Mouse (Mus musculus): ENCODE measurements at regions not wholly inside any gene's neighbourhood (a gene's known extent, or its start where the extent isn't known, plus 50 kb on each side); places are given as distances from the start of the nearest gene placed in this dataset.

DNA sequence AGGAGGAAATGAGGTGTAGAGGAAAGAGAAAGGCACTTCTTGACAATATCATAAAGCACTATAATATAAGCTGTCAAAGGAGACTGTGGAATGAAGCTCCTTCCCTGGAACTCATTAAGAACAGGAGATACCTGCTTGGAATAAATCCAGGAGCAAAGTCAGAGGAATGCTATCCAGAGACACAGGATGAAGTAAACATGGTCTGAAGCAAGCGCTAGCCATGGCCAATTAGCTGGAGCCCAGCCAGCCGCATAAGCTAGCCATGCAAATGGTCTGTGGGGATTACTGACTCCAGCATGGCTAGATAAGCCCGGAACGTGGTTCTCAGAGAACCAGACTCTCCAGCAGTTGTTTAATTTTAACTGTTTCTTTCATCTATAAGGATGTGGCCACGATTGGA lies 54.9 kb upstream of the Gpc3 start:
- no peak for ATAC-seq (replicated peaks; ENCODE audit: low FRiP score, low TSS enrichment, poor library complexity, severe bottlenecking)

- 0 out of 2 replicates have a peak, but pooled peaks have one; percentile 44 for ATAC-seq (replicated peaks; ENCODE audit: low FRiP score, low TSS enrichment, poor library complexity, severe bottlenecking)
Observed at GRCm38 (mm10) chrX:52679045-52679444, 65.3 kb upstream of the Gpc3 start.

DNA sequence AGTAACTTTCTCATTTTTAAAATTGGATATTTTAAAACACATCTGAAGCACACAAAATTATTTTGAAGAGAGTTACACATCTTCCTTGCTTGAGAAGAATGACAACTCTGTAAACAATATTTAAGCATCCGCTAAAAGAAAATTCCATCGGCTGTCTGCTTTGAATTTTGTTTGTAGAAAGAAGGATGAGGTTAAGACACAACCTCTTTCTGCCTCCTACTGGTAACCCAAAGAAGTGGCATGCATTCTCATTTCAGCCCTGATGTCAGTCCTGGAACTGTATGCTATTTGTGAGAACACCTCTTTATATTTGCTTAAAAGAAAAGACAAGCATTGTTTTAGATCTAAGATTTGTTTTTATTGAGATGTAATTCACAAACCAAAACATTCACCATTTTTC lies 80.6 kb upstream of the Gpc3 start:
- ATAC-seq (replicated peaks; ENCODE audit: low FRiP score, low TSS enrichment, poor library complexity, severe bottlenecking), result no peak

DNA sequence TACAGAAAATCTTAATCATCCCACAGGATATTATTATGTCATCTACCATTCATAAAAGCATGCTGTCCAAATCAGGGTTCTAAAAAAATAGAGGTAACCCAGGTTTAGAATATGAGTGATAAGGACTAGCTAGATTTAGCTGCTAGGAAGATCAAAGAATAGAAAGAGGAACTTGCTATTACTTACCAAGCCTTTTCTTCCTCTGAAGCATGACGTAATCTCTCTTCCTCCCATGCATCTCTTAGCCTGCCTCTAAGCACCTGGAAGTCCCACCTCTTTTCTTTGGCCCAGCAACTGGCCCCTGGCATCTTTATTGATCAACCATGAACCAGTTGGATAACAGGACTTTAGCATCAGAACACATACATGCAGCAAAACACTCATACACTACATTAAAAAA lies 85.9 kb upstream of the Gpc3 start:
- no peak for ATAC-seq (replicated peaks; ENCODE audit: low FRiP score, low TSS enrichment, poor library complexity, severe bottlenecking)

DNA sequence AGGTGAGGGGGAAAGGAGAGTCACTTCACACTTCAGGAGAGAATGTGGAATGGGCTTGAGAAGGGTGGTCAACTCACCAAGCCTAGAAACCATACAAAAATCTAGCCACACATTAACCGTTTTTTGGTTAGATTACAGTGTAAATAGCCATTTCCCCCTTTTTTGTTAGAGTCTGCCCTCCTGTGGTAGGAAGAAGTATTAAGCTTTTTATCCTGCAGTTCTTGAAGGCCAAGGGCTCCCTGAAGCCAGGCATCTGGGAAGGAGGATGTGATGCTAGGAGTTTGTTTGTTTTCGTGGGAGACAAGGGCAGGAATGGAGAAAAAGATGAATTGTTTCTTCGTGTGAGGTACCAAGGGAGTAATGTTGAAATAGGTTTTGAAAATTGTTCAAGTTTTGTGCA lies 73.5 kb upstream of the Ccdc160 start:
- no peak for ATAC-seq (replicated peaks; ENCODE audit: low FRiP score, low TSS enrichment, poor library complexity, severe bottlenecking)

DNA sequence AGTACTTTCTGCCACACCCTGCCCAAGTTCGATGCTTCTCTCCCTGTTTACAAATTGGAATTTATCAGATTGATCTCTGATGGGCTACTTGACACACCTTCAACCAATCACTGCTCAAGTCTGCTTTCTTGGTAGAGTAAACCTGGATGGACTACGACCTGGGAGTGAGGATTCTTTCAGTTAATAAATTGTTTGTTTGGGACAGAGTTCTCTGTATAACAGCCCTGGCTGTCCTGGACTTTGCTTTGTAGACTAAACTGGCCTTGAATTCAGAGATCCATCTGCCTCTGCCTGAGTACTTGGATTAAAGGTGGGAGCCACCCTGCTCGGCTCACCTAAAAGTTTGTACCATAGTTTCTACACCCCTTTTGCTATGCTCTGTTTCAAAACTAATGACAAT lies 52.9 kb upstream of the Ccdc160 start:
- ATAC-seq (replicated peaks; ENCODE audit: low FRiP score, low TSS enrichment, poor library complexity, severe bottlenecking), result no peak

All from megakaryocyte-erythroid progenitor cell, adult 5-6 weeks (primary cell).